Mouse (Mus musculus) midbrain, embryonic 12.5 days (tissue): ENCODE measurements at regions not wholly inside any gene's neighbourhood (a gene's known extent, or its start where the extent isn't known, plus 50 kb on each side); places are given as distances from the start of the nearest gene placed in this dataset.

Experiments
- ATAC-seq: fragments of 200-750 bp; cut with Nextera tagmentation; 2 replicates; pipeline ENCODE4 v1.8.0; 2017; ENCODE audit warnings: low read depth, moderate TSS enrichment, moderate library complexity; ENCODE audit not compliant: low FRiP score
- H3K27ac ChIP-seq: fragments of 300-500 bp; sonication (generic); replicated peaks from 2 replicates; pipeline ENCODE4 v1.5.1; 2016; ENCODE audit warnings: mild to moderate bottlenecking
- H3K27me3 ChIP-seq: fragments of 300-500 bp; sonication (generic); 2 replicates; pipeline ENCODE4 v1.6.1; 2016; ENCODE audit warnings: mild to moderate bottlenecking
- H3K36me3 ChIP-seq: fragments of 300-500 bp; sonication (generic); 2 replicates; pipeline ENCODE4 v1.6.1; 2016
- H3K4me1 ChIP-seq: fragments of 300-500 bp; sonication (generic); 2 replicates; pipeline ENCODE4 v1.6.1; 2016
- H3K4me2 ChIP-seq: fragments of 300-500 bp; sonication (generic); replicated peaks from 2 replicates; pipeline ENCODE4 v1.6.1; 2016; ENCODE audit warnings: mild to moderate bottlenecking, moderate library complexity
- H3K4me3 ChIP-seq: fragments of 300-500 bp; sonication (generic); 2 replicates; pipeline ENCODE4 v1.5.1; 2016; ENCODE audit warnings: mild to moderate bottlenecking
- H3K9ac ChIP-seq: fragments of 300-500 bp; sonication (generic); replicated peaks from 2 replicates; pipeline ENCODE4 v1.6.1; 2016; ENCODE audit warnings: mild to moderate bottlenecking, moderate library complexity
- H3K9me3 ChIP-seq: fragments of 300-500 bp; sonication (generic); 2 replicates; pipeline ENCODE4 v1.6.1; 2016; ENCODE audit warnings: mild to moderate bottlenecking
- WGBS: fragments of 180-500 bp; shearing (Covaris S2); methylation state at CpG from one replicate; pipeline ENCODE4 v1.1.7; 2016; 5-methylcytosine and 5-hydroxymethylcytosine counted together

DNA sequence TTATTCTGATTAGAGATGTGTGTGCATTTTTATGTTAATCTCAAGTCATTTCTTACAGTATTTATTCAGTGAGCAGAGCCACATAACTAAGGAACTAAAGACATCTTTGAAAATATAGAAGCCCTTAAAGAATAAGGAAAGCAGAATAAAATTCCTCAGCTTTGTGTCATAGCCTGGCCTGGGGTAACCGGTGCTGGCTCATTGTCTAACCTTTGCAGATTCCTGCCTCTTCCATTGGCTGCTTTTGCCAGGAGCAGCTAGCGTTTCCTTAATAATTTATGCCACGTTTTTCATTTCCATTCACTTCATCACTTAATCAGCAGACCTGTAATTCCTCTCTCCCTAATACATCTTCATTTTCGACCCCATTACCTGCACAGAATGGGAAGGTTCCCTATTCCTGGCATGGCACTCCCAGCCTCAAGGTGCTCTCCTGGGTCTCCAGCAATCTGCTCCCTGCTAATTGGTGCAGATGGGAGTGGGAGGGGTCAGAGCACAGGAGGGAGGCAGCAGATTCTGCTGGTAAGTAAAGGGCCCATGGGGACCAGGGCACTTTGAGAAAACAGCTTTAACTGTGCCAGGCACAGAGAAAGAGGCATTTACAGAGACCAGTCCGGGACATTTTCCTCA lies 413.1 kb downstream of the Stim2 start:
- no peaks in the 10 kb centered on the region for H3K4me1 ChIP-seq
- H3K4me3 ChIP-seq = no peak overlapping the region
- H3K9ac ChIP-seq = no peak overlapping the region
- no peak overlapping the region for H3K4me2 ChIP-seq
- WGBS = 64% methylated on average over 5 of the region's 5 CpGs
- H3K27me3 ChIP-seq = no peaks in the 10 kb centered on the region
- H3K9me3 ChIP-seq = no peaks in the 10 kb centered on the region
- no peaks in the 10 kb centered on the region for H3K36me3 ChIP-seq
- peak; percentile 78 for ATAC-seq
- no peak overlapping the region for H3K27ac ChIP-seq

DNA sequence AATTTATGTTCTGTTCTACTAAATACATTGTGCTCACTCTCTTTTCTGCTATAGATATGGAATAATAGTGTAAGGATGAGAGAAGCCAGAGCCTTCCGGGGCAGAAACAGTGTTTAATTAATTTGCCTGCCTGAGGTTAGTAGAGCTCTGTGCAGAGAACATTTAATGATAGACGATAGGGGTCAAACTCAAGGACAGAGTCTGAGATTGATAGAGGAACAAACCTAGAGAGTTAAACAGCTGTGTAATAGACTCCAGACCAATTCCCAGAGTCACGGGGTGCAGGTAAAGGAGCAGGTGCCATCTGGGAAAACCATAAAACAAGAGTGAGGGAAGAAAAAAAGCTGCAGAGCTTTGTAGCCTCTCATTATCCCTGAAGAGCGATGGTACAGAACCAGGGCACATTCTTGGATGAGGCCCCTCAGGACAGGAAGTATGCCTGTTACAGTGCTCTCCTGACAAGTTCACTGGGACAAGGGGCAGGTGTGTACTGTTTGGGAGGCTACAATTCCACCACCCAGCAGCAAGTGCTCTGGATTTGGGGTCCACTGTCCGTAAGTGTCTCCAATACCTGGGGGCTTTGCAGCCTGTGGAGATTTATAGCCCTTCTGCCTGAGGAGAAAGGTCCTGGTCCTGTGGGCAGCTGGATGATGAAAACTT lies 421.6 kb downstream of the Stim2 start:
- Histone ChIP-seq H3K4me2 (no peak overlapping the region), H3K4me1 (no peaks in the 10 kb centered on the region), H3K27ac (no peak overlapping the region), H3K4me3 (no peak overlapping the region), H3K27me3 (no peaks in the 10 kb centered on the region), H3K9me3 (no peaks in the 10 kb centered on the region), H3K36me3 (no peaks in the 10 kb centered on the region), H3K9ac (no peak overlapping the region)
- no peak for ATAC-seq
- 81% methylated on average over 5 of the region's 5 CpGs for WGBS

DNA sequence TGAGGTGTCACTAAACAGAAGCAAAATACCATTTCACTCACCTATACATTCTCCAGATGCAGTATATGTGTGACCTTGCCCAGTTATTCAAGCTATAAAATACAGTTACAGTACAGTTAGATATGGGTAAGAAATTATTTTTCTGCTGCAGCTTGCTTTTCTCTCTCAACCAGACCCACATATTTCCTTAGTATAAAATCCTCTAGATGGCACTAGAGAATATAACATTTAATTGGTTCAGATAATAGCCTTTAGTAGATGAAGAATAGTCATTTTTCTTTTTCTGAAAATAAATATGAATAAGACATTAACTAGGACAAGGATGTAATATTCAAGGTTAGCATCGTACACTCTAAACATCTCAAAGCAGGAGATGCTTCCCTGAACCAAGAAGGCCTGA lies 441.0 kb downstream of the Stim2 start:
- Histone ChIP-seq H3K4me3 (no peak overlapping the region), H3K4me1 (0 out of 2 replicates have a peak, but pooled peaks cover 5% of the 10 kb centered on the region), H3K27ac (no peak overlapping the region), H3K4me2 (no peak overlapping the region), H3K36me3 (no peaks in the 10 kb centered on the region), H3K9ac (no peak overlapping the region), H3K27me3 (no peaks in the 10 kb centered on the region), H3K9me3 (no peaks in the 10 kb centered on the region)
- no peak for ATAC-seq
- WGBS = 74% methylated on average over 1 of the region's 1 CpGs

DNA sequence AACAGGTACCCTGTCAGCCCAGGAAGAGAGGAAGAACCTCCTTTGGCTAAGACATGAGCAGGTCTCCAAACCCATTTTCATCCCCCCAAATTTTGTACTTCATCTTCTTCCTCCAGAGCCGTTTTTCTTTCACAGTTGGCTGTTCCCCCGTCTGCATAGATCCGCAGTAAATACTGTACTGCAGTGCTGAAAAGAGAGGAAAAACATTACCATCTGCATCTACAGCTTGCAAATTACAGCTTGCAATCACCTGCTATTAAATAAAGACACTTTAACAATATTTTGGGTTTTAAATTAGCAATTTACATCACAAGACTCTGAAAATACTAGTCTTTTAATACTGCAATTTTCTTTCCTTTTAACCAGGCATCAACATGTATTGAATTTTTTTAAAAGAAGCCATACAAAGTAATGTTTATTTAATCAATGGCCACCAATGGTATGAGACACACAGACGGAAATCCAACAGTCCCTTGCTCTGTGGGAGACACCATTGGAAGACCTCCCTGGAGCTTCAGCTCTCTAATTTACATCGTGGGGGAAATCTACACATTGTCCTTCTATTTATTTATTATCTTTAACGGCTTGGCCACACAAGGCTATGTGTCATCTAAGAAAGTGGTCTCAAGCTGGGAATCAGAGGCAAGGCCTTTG lies 442.6 kb downstream of the Stim2 start:
- H3K4me3 ChIP-seq = no peak overlapping the region
- 0 out of 2 replicates have a peak, but pooled peaks cover 5% of the 10 kb centered on the region for H3K4me1 ChIP-seq
- WGBS = 38% methylated on average over 6 of the region's 6 CpGs
- no peak overlapping the region for H3K4me2 ChIP-seq
- H3K9me3 ChIP-seq = no peaks in the 10 kb centered on the region
- no peak for ATAC-seq
- no peak overlapping the region for H3K27ac ChIP-seq
- no peaks in the 10 kb centered on the region for H3K36me3 ChIP-seq
- no peaks in the 10 kb centered on the region for H3K27me3 ChIP-seq
- no peak overlapping the region for H3K9ac ChIP-seq

- no peak for ATAC-seq
- H3K27ac ChIP-seq = no peak overlapping the region
- H3K9me3 ChIP-seq = no peaks in the 10 kb centered on the region
- no peak overlapping the region for H3K9ac ChIP-seq
- WGBS = 57% methylated on average over 4 of the region's 4 CpGs
- no peaks in the 10 kb centered on the region for H3K27me3 ChIP-seq
- no peak overlapping the region for H3K4me3 ChIP-seq
- H3K36me3 ChIP-seq = no peaks in the 10 kb centered on the region
- 0 out of 2 replicates have a peak, but pooled peaks cover 5% of the 10 kb centered on the region for H3K4me1 ChIP-seq
- H3K4me2 ChIP-seq = no peak overlapping the region
Measured at GRCm38 (mm10) chr5:54441598-54441997, 443.3 kb downstream of the Stim2 start.

DNA sequence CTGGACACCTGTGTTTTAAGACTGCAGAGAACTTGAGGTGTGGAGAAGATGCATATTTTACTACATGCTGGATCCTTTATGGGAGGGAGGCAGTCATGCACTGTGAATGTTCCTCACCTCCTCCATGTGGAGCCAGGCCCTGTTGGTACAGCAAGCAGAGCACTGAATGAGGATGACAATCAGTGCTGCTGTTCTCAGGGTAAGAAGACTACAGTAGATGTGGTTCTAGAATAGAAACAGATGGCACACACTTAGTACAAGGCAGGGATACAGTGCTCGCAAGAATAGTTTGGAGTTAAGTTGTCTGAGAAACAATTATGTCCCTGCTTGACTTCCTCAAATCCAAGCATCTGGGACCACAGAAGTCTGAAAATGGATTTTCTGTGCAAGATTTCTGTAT lies 485.6 kb downstream of the Stim2 start:
- no peak overlapping the region for H3K4me3 ChIP-seq

More for the DNA sequence above, 485.6 kb downstream of the Stim2 start:
- WGBS = 90% methylated on average over 1 of the region's 1 CpGs
- Histone ChIP-seq H3K4me2 (no peak overlapping the region), H3K4me1 (no peaks in the 10 kb centered on the region), H3K27ac (no peak overlapping the region), H3K9ac (no peak overlapping the region), H3K36me3 (no peaks in the 10 kb centered on the region), H3K9me3 (no peaks in the 10 kb centered on the region), H3K27me3 (no peaks in the 10 kb centered on the region)
- no peak for ATAC-seq
